Mouse (Mus musculus) right cerebral cortex, adult 18-20 months (tissue): ENCODE results near the gene Lrba.

Experiments
- DNase-seq: peaks from one replicate; pipeline ENCODE4 v3.0.0; 2022; ENCODE audit warnings: mixed read lengths

The Lrba gene

DNA sequence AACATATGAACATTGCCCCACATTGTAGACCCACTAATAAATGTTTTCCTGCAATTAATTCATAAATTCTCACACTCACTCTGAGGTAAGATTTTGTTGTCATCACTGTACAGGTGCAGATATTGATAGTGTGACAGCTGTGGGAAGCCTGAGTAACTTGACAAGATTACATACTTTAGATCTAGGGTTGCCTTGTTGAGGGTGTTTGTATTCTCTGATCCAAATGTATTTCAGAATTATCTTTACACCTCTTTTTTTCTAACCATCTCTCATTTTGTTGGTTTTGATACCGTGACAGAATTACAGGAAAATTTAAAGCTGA, 336.5 kb downstream of the Lrba start:
- DNase-seq: no peak

DNA sequence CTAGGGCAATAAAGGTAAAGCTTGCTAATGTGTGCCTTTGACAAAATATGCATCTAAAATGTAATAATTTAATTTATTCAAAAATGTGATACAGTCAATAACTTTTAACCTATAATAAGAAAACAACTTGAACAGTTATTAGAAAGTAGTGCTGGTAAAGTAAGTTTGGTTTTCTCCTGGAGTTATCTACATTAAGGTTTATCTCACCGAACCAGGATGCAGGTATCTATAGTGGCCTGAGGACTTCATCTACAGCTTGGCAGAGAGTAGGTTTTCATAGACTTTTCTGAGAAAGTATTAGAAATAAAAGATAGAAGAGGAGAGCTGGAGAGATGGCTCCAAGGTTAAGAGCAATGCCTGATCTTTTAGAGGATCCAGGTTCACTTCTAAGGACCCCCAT, 336.9 kb downstream of the Lrba start:
- DNase-seq: no peak

DNA sequence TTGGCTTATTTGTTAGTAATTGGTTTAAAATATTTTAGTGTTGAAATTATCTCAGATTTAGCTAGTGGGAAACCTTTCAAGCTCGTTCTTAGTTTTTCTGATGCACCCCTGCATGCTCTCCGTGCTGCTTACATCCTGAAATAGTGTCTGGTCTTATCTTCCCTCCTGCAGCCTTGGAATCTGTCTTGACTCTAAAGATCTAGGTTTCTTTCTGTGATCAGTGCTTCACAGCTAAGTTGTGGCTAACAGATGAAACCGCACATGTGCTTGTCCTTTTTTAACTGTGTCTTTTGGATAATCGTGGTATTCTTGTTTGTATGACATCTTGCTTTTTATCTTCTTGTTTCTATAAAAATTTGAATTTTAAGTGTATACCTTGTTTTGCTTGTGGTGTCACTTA, 342.8 kb downstream of the Lrba start:
- DNase-seq: no peak

DNA sequence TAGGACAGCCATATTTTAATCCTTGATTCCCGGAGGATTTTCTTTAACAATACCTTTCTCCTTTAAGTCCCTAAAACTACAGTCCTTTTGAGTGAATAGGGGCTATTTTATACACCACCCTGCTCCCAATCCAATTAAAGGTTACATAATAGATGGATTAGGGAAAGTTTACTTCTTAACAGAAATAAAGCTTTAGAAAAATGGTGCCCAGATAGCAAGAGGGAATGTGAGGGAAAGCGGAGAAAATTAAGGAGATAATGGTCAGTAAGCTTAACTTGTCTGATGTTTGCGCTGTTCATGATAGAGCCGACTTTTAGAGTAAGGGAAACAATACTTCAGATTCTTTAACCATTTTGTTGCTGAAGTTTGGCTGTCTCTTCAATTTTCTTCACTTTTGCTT, 347.0 kb downstream of the Lrba start:
- no peak for DNase-seq

DNA sequence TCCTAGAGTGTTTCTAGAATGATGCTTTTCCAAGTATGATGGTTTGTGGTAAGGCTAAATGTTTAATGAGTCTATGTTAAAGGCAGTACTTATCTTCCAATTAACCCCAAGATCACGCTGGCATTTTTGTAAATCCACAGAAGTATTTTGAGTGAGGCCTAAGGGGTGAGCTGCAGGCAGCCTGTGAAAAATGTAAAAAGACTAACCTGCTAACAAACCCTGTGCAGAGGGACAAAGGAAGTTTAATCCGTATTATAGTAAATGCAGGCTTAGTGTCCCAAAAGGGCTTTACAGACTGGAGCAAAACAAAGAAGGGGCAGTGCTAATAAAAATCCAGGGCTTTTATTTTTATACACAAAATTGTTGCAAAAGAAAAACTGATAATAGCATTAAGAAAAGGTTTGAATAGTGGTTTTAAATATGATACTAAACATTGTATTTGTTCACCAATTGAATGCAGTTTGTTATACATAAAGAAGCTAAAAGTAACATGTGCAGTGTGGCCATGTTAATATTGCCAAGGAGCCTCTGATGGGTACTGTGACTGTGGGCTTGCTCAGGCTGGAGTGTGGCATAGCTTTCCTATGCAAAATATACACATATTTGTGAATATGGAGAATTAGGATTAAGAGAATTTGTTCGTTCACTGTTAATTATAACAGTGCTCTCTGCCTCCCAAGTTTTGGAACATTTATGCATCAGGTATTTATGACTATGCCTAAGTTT, 348.2 kb downstream of the Lrba start:
- DNase-seq: no peak

DNA sequence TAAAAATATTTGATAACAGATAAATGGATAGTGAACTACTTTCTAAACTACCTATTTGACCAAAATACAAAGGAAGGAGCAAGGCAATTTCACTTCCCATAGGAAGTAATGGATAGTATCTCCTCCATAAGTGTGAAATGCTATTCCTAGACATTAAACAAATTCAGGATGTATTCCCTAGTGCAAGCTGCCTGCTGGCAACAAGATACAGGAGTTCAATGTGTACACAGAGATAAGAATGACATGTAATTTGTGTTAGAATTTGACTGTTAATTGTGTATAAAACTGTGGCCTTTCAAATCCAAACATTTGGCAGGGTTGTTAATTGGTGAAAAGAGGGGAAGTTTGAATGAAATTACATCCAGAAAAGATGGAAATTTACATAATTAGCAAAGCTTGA, 350.8 kb downstream of the Lrba start:
- no peak for DNase-seq

DNA sequence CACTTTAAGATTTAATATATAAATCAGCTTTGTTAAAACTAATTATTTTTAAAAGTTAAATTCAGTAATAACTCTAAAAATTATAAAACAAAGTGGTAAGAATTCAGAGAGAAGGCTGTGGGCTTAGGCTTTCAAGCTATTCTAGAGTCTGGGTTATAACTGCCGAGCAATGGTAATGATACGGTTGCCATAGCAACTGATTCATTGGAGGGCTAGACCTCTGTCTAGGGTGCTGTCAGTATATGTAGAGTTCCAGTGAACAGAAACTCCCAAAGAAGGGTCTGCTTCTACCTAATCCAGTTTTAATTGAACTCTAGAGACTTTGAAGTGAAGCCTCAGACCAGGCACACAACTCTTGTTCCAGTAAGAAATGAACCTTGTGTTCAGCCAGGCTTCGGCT, 377.8 kb downstream of the Lrba start:
- no peak for DNase-seq

DNA sequence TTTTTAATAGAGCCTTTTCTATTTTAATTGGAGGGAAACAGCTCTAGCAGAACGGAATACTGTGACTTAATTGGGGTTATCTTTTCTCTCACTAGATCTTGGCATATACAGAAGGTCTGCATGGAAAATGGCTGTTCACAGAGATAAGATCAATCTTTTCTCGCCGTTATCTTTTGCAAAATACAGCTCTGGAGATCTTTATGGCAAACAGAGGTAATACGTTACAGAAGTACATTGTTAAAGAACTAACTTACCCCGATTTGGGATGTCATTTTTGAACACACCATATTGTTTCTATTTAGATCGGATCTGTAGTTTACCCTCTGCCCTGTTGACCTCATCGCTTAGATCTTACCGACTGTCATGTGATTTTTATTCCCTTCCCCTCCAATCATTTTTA, 381.3 kb downstream of the Lrba start:
- no peak for DNase-seq

DNA sequence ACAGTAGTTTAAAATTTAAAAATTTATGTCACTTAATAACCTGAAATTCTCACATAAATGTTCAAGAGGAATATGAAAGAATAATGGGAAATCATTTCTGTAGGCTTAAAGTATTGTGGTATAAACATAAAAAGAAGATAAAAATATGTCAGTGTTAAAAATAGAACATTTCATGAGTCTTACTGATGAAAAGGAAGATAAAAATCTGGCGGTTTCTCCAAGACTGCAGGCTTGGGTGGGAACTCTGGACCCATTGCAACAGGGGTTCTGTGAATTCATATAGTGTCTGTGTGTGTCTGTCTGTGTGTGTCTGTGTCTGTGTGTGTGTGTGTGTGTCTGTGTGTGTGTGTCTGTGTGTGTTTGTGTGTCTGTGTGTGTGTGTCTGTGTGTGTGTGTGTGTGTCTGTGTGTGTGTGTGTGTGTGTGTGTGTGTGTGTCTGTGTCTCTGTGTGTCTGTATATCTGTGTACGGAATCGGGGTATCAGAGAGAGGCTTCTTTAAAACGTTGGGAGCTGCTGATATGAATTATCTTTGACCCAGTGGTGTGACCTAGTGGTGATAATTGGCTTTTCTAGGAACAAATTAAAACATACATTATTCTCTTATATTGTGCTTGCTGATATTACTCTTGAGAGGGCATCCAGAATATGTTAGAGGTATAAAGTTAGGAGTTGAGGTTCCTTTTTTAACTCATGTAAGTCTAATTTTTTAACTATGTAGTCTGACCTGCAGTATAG, 402.7 kb downstream of the Lrba start:
- no peak for DNase-seq

DNA sequence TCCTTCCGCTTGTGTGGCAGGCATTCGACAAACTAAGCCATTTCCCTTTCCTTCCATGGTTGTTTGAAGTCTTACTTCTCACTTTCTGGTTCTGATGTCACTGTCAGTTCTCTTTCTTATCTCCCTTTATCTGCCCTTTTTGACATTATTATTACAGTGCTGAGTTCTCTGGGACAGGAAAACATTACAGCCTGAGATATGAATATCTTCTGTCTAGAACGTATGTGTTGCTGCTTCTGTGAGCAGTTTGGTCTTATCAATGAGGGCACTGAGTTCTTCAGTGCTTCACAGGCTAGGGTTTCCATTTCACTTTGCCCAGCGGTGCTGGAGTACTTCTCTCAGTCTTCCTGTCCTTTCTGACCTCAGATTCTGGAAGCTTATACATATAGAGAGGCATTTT, 404.9 kb downstream of the Lrba start:
- DNase-seq: no peak

DNA sequence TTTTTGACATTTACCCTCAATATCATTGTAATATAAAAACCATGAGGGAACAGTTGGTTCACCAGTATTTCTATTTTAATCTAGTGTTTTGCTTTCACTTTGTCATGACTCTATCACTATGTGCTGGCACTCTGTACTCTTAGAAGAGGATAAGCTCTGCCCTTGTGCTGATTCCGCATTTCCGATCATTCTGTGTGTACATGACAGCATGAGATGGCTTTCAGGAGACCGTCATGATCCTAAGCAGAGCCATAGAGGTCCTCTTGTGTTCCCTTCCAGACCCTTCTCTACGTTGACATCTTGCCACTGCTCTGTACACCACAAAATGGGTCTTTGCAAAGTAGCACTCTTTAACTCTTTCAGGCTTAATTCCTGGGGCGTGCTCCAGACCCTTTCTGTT, 411.0 kb downstream of the Lrba start:
- DNase-seq: no peak

DNA sequence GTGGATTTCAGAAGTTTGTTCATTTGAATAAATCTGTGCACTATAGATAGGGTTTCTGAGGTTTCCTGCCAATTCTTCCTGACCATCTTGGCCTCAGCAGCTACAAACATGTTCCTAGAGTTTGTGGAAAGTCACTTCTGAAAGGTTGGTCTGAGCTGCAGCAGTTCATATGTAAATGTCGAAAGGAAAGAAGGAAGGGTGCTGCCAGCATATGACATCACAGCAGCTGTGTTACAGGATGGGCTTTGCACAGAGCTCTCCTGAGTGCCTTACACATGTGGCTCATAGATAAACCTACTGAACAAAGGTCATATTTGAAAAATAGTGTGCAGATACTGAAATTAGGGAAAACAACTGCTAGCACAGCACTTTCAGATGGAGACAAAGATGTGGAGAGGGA, 411.5 kb downstream of the Lrba start:
- no peak for DNase-seq

DNA sequence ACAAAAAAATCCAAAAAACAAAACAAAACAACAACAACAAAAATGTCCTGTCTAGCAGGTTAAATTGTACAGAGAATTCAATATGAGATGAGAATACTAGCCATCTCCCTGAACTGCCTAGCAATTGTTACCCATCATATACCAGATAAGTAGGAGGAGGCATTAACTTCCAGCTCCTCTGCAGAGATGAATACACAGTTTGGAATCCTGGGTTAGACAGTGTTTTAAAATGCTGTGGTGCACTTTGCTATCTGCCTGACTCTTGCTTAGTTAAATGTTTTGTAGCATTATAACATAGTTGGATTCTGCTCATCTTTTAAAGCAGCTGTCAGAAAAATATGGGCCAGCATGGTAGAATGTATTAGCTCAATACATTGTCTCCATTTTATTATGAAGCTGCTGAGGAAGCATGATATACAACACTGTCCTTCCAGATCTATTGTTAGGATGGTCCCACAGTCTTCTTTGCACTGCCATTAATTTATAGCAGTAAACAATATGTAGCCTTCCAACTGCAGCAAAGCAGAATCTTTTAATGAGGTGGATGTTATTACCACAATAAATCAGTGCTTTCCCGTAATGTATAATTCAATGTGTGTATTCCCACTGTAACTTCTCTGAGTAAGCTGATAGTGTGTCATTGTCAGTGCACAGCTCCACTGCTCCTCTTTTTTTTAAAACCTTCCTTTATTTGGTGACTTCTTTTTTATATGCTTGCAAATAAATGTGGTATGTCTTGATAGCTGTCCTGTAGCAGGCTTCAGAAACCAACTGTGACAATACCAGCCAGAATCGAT, 414.3 kb downstream of the Lrba start:
- DNase-seq: no peak

DNA sequence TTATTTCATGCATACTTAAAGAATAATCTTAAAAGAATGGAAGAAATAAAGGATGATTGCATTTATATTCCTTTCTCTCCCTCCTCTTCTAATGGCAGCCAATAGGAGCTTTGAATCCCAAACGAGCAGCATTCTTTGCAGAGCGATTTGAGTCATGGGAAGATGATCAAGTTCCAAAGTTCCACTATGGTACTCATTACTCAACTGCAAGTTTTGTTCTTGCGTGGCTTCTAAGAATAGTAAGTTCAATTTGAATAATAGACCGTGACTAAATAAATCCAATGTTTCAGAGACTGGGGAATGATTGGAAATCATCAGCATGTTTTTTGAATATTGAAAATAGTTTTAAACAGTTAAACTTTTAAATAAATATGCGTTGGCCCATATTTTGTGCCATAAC, 416.9 kb downstream of the Lrba start:
- no peak for DNase-seq

DNA sequence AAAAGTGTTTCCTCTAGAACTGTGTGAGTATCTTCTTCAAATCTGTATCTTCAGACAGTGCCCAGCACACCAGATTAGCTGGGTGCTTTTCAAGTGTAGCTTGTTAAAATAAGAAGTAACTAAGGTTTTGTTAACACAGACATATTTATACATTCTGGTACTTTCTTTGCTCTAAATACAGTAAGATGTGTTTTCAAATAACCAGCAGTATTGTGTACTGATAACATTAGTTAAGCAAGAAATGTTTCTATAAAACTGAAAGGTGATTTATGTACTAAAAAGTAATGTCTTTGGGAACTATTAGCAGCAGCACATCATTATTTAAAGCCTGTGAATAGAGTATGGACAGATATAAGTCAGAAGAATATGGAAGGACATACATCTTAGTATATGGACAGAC, 417.3 kb downstream of the Lrba start:
- no peak for DNase-seq

DNA sequence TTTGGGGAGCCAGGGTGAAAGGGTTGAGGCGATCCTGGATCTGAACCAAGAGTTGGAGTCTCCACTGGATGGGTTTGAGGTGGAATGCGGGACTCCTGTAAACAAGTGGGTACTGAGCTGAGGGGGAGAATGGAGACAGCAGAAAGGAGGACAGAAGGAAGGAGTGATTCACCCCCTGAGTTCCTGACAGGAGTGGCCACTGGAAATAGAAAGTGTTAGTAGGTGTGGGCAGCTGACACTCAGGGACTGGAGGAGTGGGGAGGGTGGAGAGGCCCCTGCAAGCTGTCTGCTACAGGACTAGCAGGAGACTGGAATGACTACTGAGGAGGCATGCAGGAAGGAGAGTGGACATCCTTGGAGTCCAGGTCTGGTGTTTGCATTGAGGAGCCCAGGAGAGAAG, 422.3 kb downstream of the Lrba start:
- DNase-seq: peak; percentile 59

DNA sequence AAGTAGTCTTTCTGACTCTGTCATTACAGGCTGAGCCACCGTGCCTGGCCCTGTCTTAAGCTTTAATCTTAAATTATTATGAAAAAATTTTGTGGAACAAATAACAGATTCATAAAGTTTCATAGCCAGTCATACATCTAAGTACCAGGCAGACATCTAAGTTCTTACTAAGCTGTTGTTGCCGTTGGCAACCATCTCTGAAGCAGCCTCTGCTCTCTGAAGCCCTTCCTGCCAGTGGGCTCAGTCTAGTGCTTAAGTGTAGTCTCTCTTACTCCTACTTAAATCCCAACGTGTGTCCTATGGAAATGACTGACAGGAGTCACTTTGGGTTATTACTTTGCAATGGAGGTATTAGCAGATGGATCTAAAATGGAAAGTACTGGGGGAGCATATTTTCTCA, 426.5 kb downstream of the Lrba start:
- no peak for DNase-seq

DNA sequence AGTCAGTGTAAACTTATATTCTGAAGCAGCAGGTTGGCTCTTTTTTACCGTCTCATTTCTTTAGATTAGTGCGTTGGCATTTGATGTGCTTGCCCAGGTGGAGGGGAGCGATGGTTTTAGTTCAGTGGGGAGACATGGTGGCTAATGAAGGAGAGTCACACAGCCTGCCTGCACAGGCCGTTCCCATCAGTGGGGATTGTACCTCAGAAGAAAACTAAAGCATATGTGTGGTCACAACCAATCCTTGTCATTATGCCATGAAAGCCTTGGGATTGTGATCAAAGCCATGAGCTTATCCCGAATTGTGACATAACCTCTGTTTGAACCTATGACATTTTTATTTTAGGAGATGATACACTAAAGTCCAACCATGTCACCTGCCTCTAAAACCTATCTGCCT, 434.8 kb downstream of the Lrba start:
- no peak for DNase-seq

DNA sequence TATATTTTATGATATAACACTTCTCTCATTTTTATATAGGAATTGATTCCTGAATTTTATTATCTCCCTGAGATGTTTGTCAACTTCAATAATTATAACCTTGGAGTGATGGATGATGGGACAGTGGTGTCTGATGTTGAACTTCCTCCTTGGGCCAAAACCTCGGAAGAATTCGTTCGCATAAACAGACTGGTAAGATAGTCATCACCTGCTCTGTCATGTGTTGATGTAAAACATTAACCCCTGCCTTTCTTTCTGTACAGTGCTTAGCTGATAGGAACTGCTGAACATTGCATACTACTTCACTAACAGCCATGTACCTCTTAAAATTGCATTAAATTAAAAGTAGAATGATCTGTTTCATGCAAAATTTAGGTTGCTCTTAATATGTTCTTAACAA, 439.9 kb downstream of the Lrba start:
- no peak for DNase-seq

DNA sequence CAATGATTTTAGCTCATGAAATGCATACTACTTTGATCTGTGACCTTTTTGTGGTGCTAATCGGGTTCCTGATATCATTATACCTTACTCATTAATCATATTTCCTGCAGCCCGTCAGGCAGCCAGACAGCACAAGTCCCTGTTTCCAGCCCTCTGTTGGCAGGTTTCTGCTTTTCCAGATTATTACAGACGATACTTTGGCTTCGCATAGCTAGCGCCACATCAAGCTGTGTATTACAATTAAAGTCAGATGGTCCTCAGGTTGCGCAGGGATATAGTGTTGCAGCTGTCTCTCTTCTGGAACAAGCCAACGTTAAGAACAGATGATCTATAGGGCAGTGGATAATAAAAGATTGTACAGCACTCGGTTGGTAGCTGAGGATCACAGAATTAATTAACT, 443.7 kb downstream of the Lrba start:
- DNase-seq: no peak

DNA sequence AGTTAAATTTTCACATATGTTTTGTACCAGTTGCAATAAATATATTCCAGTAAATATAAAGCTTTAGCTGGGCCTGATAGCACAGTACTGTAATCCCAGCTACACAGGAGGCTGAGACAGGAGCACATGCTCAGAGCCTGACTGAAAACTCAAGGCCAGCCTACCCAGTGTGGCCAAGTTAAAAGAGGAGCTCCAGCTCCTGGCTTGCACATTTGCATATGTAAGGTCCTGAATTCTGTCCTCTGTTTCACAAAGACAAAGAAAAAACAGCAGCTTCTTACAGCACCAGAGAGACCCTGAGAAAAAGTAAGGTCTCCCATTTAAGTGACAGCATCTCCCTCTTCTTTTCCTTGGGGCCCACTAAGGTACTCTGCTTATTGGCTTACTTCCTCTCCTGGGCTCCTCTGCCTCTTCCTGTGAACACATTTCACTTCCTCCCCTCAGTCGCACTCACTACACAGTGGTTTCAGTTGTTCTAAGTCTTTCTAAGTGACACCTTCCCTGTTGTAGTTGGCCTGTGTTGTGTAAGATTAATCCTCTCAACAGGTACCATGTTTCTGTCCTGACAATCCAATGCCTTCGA, 453.2 kb downstream of the Lrba start:
- DNase-seq: no peak

DNA sequence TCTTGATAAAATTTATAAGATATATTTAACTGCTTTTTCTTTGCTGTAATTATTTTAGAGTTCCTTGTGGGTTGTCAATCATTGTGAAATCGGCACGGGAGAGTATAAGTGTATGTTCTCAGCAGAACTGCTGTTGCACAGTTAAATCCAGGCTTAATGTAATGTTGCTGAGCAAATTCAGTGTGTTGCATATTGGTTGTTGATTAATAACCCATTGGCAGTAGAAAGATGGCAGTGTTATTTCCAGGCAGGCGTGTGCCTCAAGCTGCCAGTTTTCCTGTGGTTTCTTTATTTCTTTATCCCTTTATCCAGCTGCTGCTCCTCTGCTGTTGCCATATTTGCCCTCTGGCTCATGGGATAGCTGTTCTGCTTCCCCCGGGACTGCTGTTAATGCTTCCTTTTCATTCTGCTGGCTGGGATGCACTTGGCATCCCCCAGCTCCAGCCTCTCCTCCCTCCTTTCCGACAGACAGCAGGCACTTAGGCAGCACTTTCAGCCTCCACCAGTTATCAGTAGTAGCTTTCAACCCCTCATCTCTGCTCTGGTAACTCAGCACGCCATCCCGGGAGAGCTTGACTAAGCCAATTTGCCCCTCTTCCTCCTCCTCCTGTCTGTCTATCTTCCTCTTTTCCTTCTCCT, 463.2 kb downstream of the Lrba start:
- DNase-seq: peak; percentile 6

DNA sequence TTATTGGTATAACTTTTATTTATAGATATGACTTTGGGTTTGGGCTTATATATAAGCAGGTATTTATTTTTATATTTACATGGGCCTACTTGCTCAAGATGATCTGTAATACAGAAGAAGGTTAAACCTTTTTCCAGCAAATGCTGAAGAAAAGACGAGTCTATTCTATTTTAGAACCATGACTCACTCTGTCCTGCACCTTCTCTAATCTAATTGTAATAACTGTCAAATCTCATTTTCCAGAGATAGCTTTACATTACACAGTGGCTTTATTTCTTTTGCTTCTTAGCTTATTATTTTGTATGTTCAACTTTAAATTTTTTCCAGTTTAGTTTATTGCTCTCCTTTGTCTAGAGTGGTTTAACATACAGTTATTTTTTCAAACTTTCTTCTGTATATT, 464.0 kb downstream of the Lrba start:
- DNase-seq: no peak
